Mouse (Mus musculus): ENCODE data around the gene Slc45a2. TPM values are rescaled to one million over a fixed set of nuclear protein-coding genes. Genes with fewer than 3 reads are reported as not detected.

Gene Slc45a2
- polyA plus RNA-seq, 1 experiment from 2014 or later, result not detected

GRCm38 (mm10) chr15:10960267-10960666, 40.3 kb upstream of the Slc45a2 start:
- Histone ChIP-seq H3K4me1 (ENCODE audit: control insufficient read depth, low read depth, low read length) (peaks cover 2% of the 10 kb centered on the region; the same call in 1 of the 2 replicates), H3K4me2 (ENCODE audit: low read depth, low read length) (no peak overlapping the region), H3K36me3 (ENCODE audit: control insufficient read depth, insufficient read depth) (no peaks in the 10 kb centered on the region), H3K9me3 (replicated peaks; ENCODE audit: control insufficient read depth, low read length) (no peaks in the 10 kb centered on the region), H3K9ac (ENCODE audit: low read depth, low read length) (no peak overlapping the region), H3K27ac (ENCODE audit: low read length) (no peak overlapping the region), H3K27me3 (ENCODE audit: control insufficient read depth, insufficient read depth, low read depth, low read length) (no peaks in the 10 kb centered on the region), H3K4me3 (ENCODE audit: low read depth, low read length) (no peak overlapping the region)
- 72% methylated on average over 5 of the region's 5 CpGs for whole genome bisulfite sequencing (ENCODE audit: insufficient replicate concordance)
- no peak for ATAC-seq (ENCODE audit: low read depth)

DNA sequence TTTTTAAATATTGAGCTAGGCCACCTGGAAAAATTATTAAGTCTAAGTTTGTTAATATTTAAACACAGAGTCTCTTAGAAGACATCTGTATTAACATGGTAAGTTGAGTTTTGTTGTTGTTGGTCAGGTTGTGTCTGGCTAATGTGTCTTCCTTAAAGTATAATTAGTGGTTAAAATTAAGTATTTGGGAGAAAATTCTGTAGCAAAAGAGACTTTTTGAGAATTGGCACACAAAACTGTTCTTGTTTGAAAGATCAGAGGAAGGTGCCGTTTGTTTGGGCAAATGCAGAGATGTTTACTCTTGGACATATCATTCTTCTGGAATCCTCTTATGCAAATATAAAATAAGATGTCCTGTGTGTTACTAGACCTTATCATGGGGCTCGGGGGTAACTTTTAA, 37.9 kb upstream of the Slc45a2 start:
- no peak overlapping the region for H3K4me2 ChIP-seq (ENCODE audit: low read depth, low read length)
- ATAC-seq (ENCODE audit: low read depth), result no peak
- H3K27me3 ChIP-seq (ENCODE audit: control insufficient read depth, insufficient read depth, low read depth, low read length), result no peaks in the 10 kb centered on the region
- H3K4me3 ChIP-seq (ENCODE audit: low read depth, low read length), result no peak overlapping the region
- WGBS (ENCODE audit: insufficient replicate concordance), result 57% methylated on average over 2 of the region's 2 CpGs
- H3K9me3 ChIP-seq (replicated peaks; ENCODE audit: control insufficient read depth, low read length), result no peaks in the 10 kb centered on the region
- H3K4me1 ChIP-seq (ENCODE audit: control insufficient read depth, low read depth, low read length), result peaks cover 2% of the 10 kb centered on the region; the same call in 1 of the 2 replicates
- no peaks in the 10 kb centered on the region for H3K36me3 ChIP-seq (ENCODE audit: control insufficient read depth, insufficient read depth)
- no peak overlapping the region for H3K27ac ChIP-seq (ENCODE audit: low read length)
- no peak overlapping the region for H3K9ac ChIP-seq (ENCODE audit: low read depth, low read length)

GRCm38 (mm10) chr15:10969439-10969838, 31.1 kb upstream of the Slc45a2 start:
- Histone ChIP-seq H3K36me3 (ENCODE audit: control insufficient read depth, insufficient read depth) (no peaks in the 10 kb centered on the region), H3K9ac (ENCODE audit: low read depth, low read length) (no peak overlapping the region), H3K27ac (ENCODE audit: low read length) (no peak overlapping the region), H3K27me3 (ENCODE audit: control insufficient read depth, insufficient read depth, low read depth, low read length) (no peaks in the 10 kb centered on the region), H3K4me1 (ENCODE audit: control insufficient read depth, low read depth, low read length) (no peaks in the 10 kb centered on the region), H3K9me3 (replicated peaks; ENCODE audit: control insufficient read depth, low read length) (no peaks in the 10 kb centered on the region), H3K4me3 (ENCODE audit: low read depth, low read length) (no peak overlapping the region), H3K4me2 (ENCODE audit: low read depth, low read length) (no peak overlapping the region)
- ATAC-seq (ENCODE audit: low read depth), result no peak
- 44% methylated on average over 3 of the region's 3 CpGs for WGBS (ENCODE audit: insufficient replicate concordance)

GRCm38 (mm10) chr15:10970777-10971176, 29.7 kb upstream of the Slc45a2 start:
- H3K9me3 ChIP-seq (replicated peaks; ENCODE audit: control insufficient read depth, low read length), result no peaks in the 10 kb centered on the region
- H3K4me2 ChIP-seq (ENCODE audit: low read depth, low read length), result no peak overlapping the region
- no peaks in the 10 kb centered on the region for H3K36me3 ChIP-seq (ENCODE audit: control insufficient read depth, insufficient read depth)
- H3K27ac ChIP-seq (ENCODE audit: low read length), result no peak overlapping the region
- no peak overlapping the region for H3K4me3 ChIP-seq (ENCODE audit: low read depth, low read length)
- no peaks in the 10 kb centered on the region for H3K27me3 ChIP-seq (ENCODE audit: control insufficient read depth, insufficient read depth, low read depth, low read length)
- ATAC-seq (ENCODE audit: low read depth), result no peak
- H3K4me1 ChIP-seq (ENCODE audit: control insufficient read depth, low read depth, low read length), result no peaks in the 10 kb centered on the region
- no peak overlapping the region for H3K9ac ChIP-seq (ENCODE audit: low read depth, low read length)
- 54% methylated on average over 5 of the region's 5 CpGs for WGBS (ENCODE audit: insufficient replicate concordance)

DNA sequence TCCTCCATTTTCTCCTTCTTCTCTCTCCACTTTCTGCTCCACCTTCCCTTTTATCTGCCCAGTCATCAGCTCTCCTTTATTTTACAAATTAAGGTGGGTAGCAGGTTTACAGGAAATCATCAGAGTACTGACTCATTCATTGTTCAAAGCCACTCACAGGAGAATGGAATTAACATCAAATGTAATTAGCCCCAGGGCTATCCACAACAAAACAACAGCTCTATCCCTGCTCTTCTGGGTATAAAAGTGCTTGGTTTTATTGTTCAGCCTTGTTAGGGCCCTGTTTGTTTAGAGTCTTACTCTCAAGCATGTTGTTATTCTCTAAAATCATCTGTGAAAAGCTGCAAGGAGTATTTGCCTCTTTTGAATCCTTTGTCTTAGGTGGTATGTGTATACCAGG, 23.4 kb upstream of the Slc45a2 start:
- Histone ChIP-seq H3K4me2 (ENCODE audit: low read depth, low read length) (no peak overlapping the region), H3K4me3 (ENCODE audit: low read depth, low read length) (no peak overlapping the region), H3K9ac (ENCODE audit: low read depth, low read length) (no peak overlapping the region), H3K4me1 (ENCODE audit: control insufficient read depth, low read depth, low read length) (no peaks in the 10 kb centered on the region; the same call in 1 of the 2 replicates), H3K9me3 (replicated peaks; ENCODE audit: control insufficient read depth, low read length) (no peaks in the 10 kb centered on the region), H3K27me3 (ENCODE audit: control insufficient read depth, insufficient read depth, low read depth, low read length) (no peaks in the 10 kb centered on the region), H3K27ac (ENCODE audit: low read length) (no peak overlapping the region), H3K36me3 (ENCODE audit: control insufficient read depth, insufficient read depth) (no peaks in the 10 kb centered on the region)
- no peak for ATAC-seq (ENCODE audit: low read depth)

DNA sequence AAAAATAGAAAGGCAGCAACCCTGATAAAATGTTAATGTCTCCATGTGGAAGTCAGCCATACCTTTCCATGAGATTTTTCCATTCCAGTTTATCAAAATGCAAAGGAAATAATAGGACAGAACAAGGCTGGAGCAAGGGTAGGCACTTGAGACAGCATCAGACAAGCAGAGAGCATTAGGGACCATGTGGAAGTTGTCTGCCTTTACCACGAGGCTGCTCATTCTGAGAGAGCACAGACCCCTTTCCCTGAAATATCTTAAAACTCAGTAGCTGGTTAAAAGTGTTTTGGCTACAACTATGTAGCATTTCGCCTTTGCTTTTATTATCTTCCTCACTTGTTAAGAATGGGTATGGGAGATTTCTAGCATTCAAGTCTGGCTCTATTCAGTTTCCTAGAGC, 19.8 kb upstream of the Slc45a2 start:
- no peak overlapping the region for H3K9ac ChIP-seq (ENCODE audit: low read depth, low read length)

GRCm38 (mm10) chr15:10981377-10982063, 19.0 kb upstream of the Slc45a2 start, which contains the start of gene Amacr:
Amacr (plus strand) TSS chr15:10981756.
- Histone ChIP-seq H3K9me3 (replicated peaks; ENCODE audit: control insufficient read depth, low read length) (no peaks in the 10 kb centered on the region), H3K4me3 (ENCODE audit: low read depth, low read length) (peak within 1 kb of the TSS; percentile 76), H3K36me3 (ENCODE audit: control insufficient read depth, insufficient read depth) (no peaks in the 10 kb centered on the region), H3K9ac (ENCODE audit: low read depth, low read length) (peak within 1 kb of the TSS; percentile 78), H3K27ac (ENCODE audit: low read length) (peak within 1 kb of the TSS; percentile 88), H3K4me2 (ENCODE audit: low read depth, low read length) (peak within 1 kb of the TSS; percentile 74), H3K27me3 (ENCODE audit: control insufficient read depth, insufficient read depth, low read depth, low read length) (no peaks in the 10 kb centered on the region), H3K4me1 (ENCODE audit: control insufficient read depth, low read depth, low read length) (no peaks in the 10 kb centered on the region; the same call in none of the 2 replicates)
- peak; percentile 96 for ATAC-seq (ENCODE audit: low read depth)
- WGBS (ENCODE audit: insufficient replicate concordance), result under 1% methylated on average over 52 of the region's 52 CpGs

More for the DNA sequence above, 19.8 kb upstream of the Slc45a2 start:
- Histone ChIP-seq H3K4me3 (ENCODE audit: low read depth, low read length) (no peak overlapping the region), H3K36me3 (ENCODE audit: control insufficient read depth, insufficient read depth) (no peaks in the 10 kb centered on the region), H3K27ac (ENCODE audit: low read length) (no peak overlapping the region), H3K9me3 (replicated peaks; ENCODE audit: control insufficient read depth, low read length) (no peaks in the 10 kb centered on the region), H3K4me1 (ENCODE audit: control insufficient read depth, low read depth, low read length) (no peaks in the 10 kb centered on the region; the same call in none of the 2 replicates), H3K4me2 (ENCODE audit: low read depth, low read length) (peak overlapping the region; percentile 74), H3K27me3 (ENCODE audit: control insufficient read depth, insufficient read depth, low read depth, low read length) (no peaks in the 10 kb centered on the region)
- WGBS (ENCODE audit: insufficient replicate concordance), result 48% methylated on average over 2 of the region's 2 CpGs
- no peak for ATAC-seq (ENCODE audit: low read depth)

DNA sequence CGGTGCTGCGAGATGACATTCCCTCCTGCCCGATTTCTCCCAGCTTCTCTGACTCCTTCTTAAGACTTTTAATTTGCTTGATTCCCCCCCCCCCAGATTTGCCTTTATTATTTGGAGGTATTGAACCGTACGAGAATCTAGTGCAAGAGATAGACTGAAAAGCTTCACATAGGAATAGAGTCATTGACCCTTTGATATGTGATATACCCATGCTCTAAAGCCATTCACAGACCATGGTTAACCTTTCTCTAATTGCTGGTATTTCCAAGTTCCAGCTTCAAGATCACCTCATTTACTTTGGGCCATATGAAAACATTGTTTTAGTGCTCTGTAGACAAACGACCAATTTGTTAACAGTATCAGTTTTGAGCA, 18.5 kb upstream of the Slc45a2 start:
- H3K27ac ChIP-seq (ENCODE audit: low read length), result peak overlapping the region; percentile 88
- peak overlapping the region; percentile 78 for H3K9ac ChIP-seq (ENCODE audit: low read depth, low read length)
- no peaks in the 10 kb centered on the region for H3K36me3 ChIP-seq (ENCODE audit: control insufficient read depth, insufficient read depth)
- H3K27me3 ChIP-seq (ENCODE audit: control insufficient read depth, insufficient read depth, low read depth, low read length), result no peaks in the 10 kb centered on the region
- 3% methylated on average over 6 of the region's 6 CpGs for WGBS (ENCODE audit: insufficient replicate concordance)
- H3K9me3 ChIP-seq (replicated peaks; ENCODE audit: control insufficient read depth, low read length), result no peaks in the 10 kb centered on the region
- no peak for ATAC-seq (ENCODE audit: low read depth)
- H3K4me3 ChIP-seq (ENCODE audit: low read depth, low read length), result peak overlapping the region; percentile 76
- no peaks in the 10 kb centered on the region; the same call in none of the 2 replicates for H3K4me1 ChIP-seq (ENCODE audit: control insufficient read depth, low read depth, low read length)
- peak overlapping the region; percentile 74 for H3K4me2 ChIP-seq (ENCODE audit: low read depth, low read length)

- Histone ChIP-seq H3K36me3 (ENCODE audit: control insufficient read depth, insufficient read depth) (no peaks in the 10 kb centered on the region), H3K4me2 (ENCODE audit: low read depth, low read length) (peak overlapping the region; percentile 24; the same call in 1 of the 2 replicates), H3K27ac (ENCODE audit: low read length) (peak overlapping the region; percentile 75), H3K27me3 (ENCODE audit: control insufficient read depth, insufficient read depth, low read depth, low read length) (no peaks in the 10 kb centered on the region), H3K9me3 (replicated peaks; ENCODE audit: control insufficient read depth, low read length) (no peaks in the 10 kb centered on the region), H3K4me3 (ENCODE audit: low read depth, low read length) (no peak overlapping the region), H3K4me1 (ENCODE audit: control insufficient read depth, low read depth, low read length) (no peaks in the 10 kb centered on the region; the same call in none of the 2 replicates), H3K9ac (ENCODE audit: low read depth, low read length) (peak overlapping the region; percentile 12; the same call in 1 of the 2 replicates)
- peak; percentile 38 for ATAC-seq (ENCODE audit: low read depth)
- 53% methylated on average over 6 of the region's 6 CpGs for WGBS (ENCODE audit: insufficient replicate concordance)
Observed at GRCm38 (mm10) chr15:10985756-10986155, 14.8 kb upstream of the Slc45a2 start.

All from liver, embryonic 16.5 days (tissue).